Mouse (Mus musculus) midbrain, embryonic 12.5 days (tissue): ENCODE results near the gene 9130023H24Rik. TPM values are rescaled to one million over a fixed set of nuclear protein-coding genes. Genes with fewer than 3 reads are reported as not detected.

Experiments
- ATAC-seq: fragments of 200-750 bp; cut with Nextera tagmentation; 2 replicates; pipeline ENCODE4 v1.8.0; 2017; ENCODE audit warnings: low read depth, moderate TSS enrichment, moderate library complexity; ENCODE audit not compliant: low FRiP score
- H3K27ac ChIP-seq: fragments of 300-500 bp; sonication (generic); replicated peaks from 2 replicates; pipeline ENCODE4 v1.5.1; 2016; ENCODE audit warnings: mild to moderate bottlenecking
- H3K27me3 ChIP-seq: fragments of 300-500 bp; sonication (generic); 2 replicates; pipeline ENCODE4 v1.6.1; 2016; ENCODE audit warnings: mild to moderate bottlenecking
- H3K36me3 ChIP-seq: fragments of 300-500 bp; sonication (generic); 2 replicates; pipeline ENCODE4 v1.6.1; 2016
- H3K4me1 ChIP-seq: fragments of 300-500 bp; sonication (generic); 2 replicates; pipeline ENCODE4 v1.6.1; 2016
- H3K4me2 ChIP-seq: fragments of 300-500 bp; sonication (generic); replicated peaks from 2 replicates; pipeline ENCODE4 v1.6.1; 2016; ENCODE audit warnings: mild to moderate bottlenecking, moderate library complexity
- H3K4me3 ChIP-seq: fragments of 300-500 bp; sonication (generic); 2 replicates; pipeline ENCODE4 v1.5.1; 2016; ENCODE audit warnings: mild to moderate bottlenecking
- H3K9ac ChIP-seq: fragments of 300-500 bp; sonication (generic); replicated peaks from 2 replicates; pipeline ENCODE4 v1.6.1; 2016; ENCODE audit warnings: mild to moderate bottlenecking, moderate library complexity
- H3K9me3 ChIP-seq: fragments of 300-500 bp; sonication (generic); 2 replicates; pipeline ENCODE4 v1.6.1; 2016; ENCODE audit warnings: mild to moderate bottlenecking
- WGBS: fragments of 180-500 bp; shearing (Covaris S2); methylation state at CpG from one replicate; pipeline ENCODE4 v1.1.7; 2016; 5-methylcytosine and 5-hydroxymethylcytosine counted together
- polyA plus RNA-seq: library from polyadenylated mRNA; unstranded; fragments of >200 nt; fragmentation: Nextera tagmentation; extraction: Ambion mirVana; gene quantifications from 2 replicates; pipeline ENCODE4 v1.2.1, GENCODE M21; 2016

9130023H24Rik gene
- polyA plus RNA-seq, 1 experiment from 2014 or later, result 13.2 TPM

- Histone ChIP-seq H3K9ac (no peak within 1 kb of the TSS), H3K27ac (no peak within 1 kb of the TSS), H3K4me1 (no peaks in the 10 kb centered on the region), H3K9me3 (no peaks in the 10 kb centered on the region), H3K36me3 (peaks cover 3% of the 10 kb centered on the region; the same call in 1 of the 2 replicates), H3K4me2 (no peak within 1 kb of the TSS), H3K27me3 (no peaks in the 10 kb centered on the region), H3K4me3 (no peak within 1 kb of the TSS)
- no peak for ATAC-seq
- 81% methylated on average over 6 of the region's 6 CpGs for WGBS
Measured at GRCm38 (mm10) chr7:128265411-128265810, 27.6 kb upstream of the 9130023H24Rik start, which contains the start of gene Slc5a2. TSS of gene Slc5a2 (plus strand) at chr7:128265657.

DNA sequence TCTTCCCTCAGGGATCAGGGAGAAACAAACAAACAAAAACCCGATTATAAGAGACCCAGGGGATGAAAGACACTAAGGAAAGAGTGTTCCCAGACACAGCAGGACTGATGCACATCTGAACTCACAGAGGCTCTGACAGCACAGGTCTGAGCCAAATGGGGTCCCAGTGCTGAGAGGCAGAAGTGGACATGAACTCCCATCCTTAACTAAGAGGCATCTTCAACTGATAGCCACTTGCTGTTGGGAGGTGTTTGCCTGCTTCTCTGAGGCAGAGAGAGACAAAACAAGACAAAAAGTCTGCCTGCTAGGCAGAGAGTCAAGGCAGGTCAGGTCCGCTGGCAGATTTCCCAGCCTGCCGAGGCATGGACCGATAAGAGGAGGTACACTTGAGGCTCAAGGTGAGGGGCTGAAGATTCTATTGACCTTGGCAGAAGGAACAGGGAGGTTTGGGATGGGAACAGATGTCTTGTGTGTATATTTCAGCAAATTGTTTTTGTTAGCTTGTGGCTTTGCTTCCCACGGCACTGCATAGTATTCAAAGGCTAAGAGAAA is 19.0 kb upstream of the 9130023H24Rik start:
- Histone ChIP-seq H3K36me3 (no peaks in the 10 kb centered on the region), H3K9me3 (no peaks in the 10 kb centered on the region), H3K4me1 (peaks cover 12% of the 10 kb centered on the region), H3K9ac (no peak overlapping the region), H3K4me3 (no peak overlapping the region), H3K4me2 (no peak overlapping the region), H3K27me3 (peaks cover 20% of the 10 kb centered on the region), H3K27ac (no peak overlapping the region)
- 66% methylated on average over 5 of the region's 5 CpGs for WGBS
- no peak for ATAC-seq

- Histone ChIP-seq H3K36me3 (no peaks in the 10 kb centered on the region), H3K4me3 (no peak overlapping the region), H3K9me3 (no peaks in the 10 kb centered on the region), H3K27ac (no peak overlapping the region), H3K4me1 (peaks cover 13% of the 10 kb centered on the region), H3K27me3 (peaks cover 26% of the 10 kb centered on the region), H3K9ac (no peak overlapping the region), H3K4me2 (no peak overlapping the region)
- 87% methylated on average over 5 of the region's 5 CpGs for WGBS
- ATAC-seq, result no peak
Measured at GRCm38 (mm10) chr7:128255757-128256156, 17.9 kb upstream of the 9130023H24Rik start.

GRCm38 (mm10) chr7:128254978-128255377 is 17.1 kb upstream of the 9130023H24Rik start:
- ATAC-seq, result no peak
- Histone ChIP-seq H3K9me3 (no peaks in the 10 kb centered on the region), H3K4me3 (no peak overlapping the region), H3K27ac (no peak overlapping the region), H3K9ac (no peak overlapping the region), H3K27me3 (peaks cover 26% of the 10 kb centered on the region), H3K36me3 (no peaks in the 10 kb centered on the region), H3K4me1 (peaks cover 13% of the 10 kb centered on the region), H3K4me2 (no peak overlapping the region)
- WGBS, result 66% methylated on average over 2 of the region's 2 CpGs

- Histone ChIP-seq H3K4me2 (peak overlapping the region; percentile 64), H3K9me3 (no peaks in the 10 kb centered on the region), H3K4me1 (peaks cover 14% of the 10 kb centered on the region), H3K27me3 (peaks cover 41% of the 10 kb centered on the region), H3K36me3 (no peaks in the 10 kb centered on the region), H3K27ac (no peak overlapping the region), H3K4me3 (peak overlapping the region; percentile 35), H3K9ac (peak overlapping the region; percentile 44)
- 0 out of 2 replicates have a peak, but pooled peaks have one; percentile 52 for ATAC-seq
- 13% methylated on average over 24 of the region's 24 CpGs for WGBS
Measured at GRCm38 (mm10) chr7:128252609-128253008, 14.8 kb upstream of the 9130023H24Rik start.

DNA sequence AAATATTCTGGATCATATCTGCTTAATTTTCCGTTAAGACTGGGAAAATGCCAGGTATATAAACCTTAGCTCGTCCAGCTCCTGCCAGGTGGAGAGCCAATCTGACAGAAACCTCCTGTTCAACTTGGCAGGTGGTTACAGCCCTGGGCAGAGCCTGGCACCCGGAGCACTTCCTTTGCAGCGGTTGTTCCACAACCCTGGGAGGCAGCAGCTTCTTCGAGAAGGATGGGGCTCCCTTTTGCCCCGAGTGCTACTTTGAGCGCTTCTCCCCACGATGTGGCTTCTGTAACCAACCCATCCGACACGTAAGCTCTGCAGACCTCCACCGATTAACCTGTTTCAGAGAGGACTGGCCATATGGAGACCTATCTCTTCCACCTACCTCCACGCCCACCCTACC is 14.1 kb upstream of the 9130023H24Rik start:
- peaks cover 20% of the 10 kb centered on the region for H3K4me1 ChIP-seq
- WGBS, result 51% methylated on average over 12 of the region's 12 CpGs
- no peak overlapping the region for H3K27ac ChIP-seq
- H3K4me2 ChIP-seq, result peak overlapping the region; percentile 64
- peaks cover 41% of the 10 kb centered on the region for H3K27me3 ChIP-seq
- 0 out of 2 replicates have a peak overlapping the region, but pooled peaks have one; percentile 44 for H3K9ac ChIP-seq
- no peaks in the 10 kb centered on the region for H3K9me3 ChIP-seq
- peak overlapping the region; percentile 35; the same call in 1 of the 2 replicates for H3K4me3 ChIP-seq
- no peak for ATAC-seq
- H3K36me3 ChIP-seq, result no peaks in the 10 kb centered on the region

GRCm38 (mm10) chr7:128249998-128250397 is 12.2 kb upstream of the 9130023H24Rik start:
- 83% methylated on average over 5 of the region's 5 CpGs for WGBS
- no peak for ATAC-seq
- Histone ChIP-seq H3K4me3 (no peak overlapping the region), H3K27ac (no peak overlapping the region), H3K9me3 (no peaks in the 10 kb centered on the region), H3K36me3 (peaks cover under 1% of the 10 kb centered on the region; the same call in 1 of the 2 replicates), H3K9ac (no peak overlapping the region), H3K4me1 (peaks cover 31% of the 10 kb centered on the region), H3K4me2 (no peak overlapping the region), H3K27me3 (peaks cover 41% of the 10 kb centered on the region)

DNA sequence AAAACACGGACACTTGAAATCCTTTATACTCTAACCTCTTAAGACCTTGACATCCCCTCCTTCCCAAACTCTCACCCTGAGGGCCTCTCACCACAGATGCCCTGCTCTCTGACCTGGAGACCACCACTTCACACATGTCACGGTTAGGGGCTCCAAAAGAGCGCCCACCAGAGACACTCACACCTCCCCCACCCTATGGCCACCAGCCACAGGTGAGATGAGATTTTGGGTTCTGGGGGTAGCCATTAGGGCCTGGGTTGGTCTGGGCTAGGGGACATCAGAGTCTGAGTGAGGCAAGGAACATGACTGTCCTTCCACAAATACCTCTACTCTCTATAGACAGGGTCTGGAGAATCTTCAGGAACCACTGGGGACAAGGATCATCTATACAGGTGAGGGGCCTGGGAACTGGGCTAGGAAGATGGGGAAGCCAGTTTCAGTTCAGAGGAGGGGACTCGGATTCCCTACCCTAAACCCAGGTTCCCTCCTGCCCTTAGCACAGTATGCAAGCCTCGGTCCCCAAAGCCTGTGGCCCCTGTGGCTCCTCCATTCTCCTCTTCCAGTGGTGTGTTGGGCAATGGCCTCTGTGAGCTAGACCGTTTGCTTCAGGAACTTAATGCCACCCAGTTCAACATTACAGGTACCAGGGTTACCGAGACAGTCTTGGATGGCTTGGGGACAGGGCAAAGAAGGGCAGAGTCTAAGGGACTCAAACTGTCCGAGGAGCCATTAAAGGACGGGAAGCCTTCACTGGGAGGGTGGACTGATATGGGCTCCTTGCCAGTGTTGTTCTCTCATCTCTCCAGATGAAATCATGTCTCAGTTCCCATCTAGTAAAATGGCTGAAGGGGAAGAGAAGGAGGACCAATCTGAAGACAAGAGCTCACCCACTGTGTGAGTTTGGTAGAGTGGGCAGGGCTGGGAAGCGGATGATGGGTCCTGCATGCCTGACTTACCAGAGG is 10.5 kb upstream of the 9130023H24Rik start:
- Histone ChIP-seq H3K27ac (no peak overlapping the region), H3K9ac (no peak overlapping the region), H3K9me3 (no peaks in the 10 kb centered on the region), H3K4me3 (no peak overlapping the region), H3K27me3 (peaks cover 34% of the 10 kb centered on the region), H3K4me1 (peaks cover 31% of the 10 kb centered on the region), H3K4me2 (peak overlapping the region; percentile 67; the same call in 1 of the 2 replicates), H3K36me3 (peaks cover 10% of the 10 kb centered on the region; the same call in 1 of the 2 replicates)
- no peak for ATAC-seq
- 81% methylated on average over 10 of the region's 10 CpGs for WGBS

DNA sequence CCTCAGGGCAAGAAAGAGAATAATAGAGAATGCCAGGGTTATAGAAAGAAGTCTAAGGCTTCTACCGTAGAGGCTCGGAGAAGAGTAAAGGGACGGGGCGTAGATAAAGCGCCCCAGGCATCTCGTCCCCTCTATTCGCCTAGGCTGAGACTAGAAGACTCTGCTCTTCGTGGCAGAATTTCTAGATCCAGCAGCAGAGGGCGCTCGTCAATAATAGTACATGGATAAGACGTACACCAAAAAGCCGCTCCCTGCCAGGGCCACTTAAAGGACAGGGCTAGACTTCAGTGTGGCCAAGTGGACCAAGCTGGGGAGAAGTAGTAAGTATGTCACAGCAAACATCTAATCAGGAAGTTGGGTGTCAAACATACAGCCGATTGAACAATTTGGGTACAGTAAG is 9.6 kb upstream of the 9130023H24Rik start:
- Histone ChIP-seq H3K27me3 (peaks cover 27% of the 10 kb centered on the region), H3K4me1 (peaks cover 24% of the 10 kb centered on the region), H3K36me3 (peaks cover 15% of the 10 kb centered on the region), H3K9ac (peak overlapping the region; percentile 70), H3K9me3 (no peaks in the 10 kb centered on the region), H3K27ac (peak overlapping the region; percentile 64), H3K4me3 (peak overlapping the region; percentile 42), H3K4me2 (peak overlapping the region; percentile 67)
- ATAC-seq, result peak; percentile 78
- 3% methylated on average over 13 of the region's 13 CpGs for WGBS

- 3% methylated on average over 22 of the region's 30 CpGs for WGBS
- Histone ChIP-seq H3K9me3 (no peaks in the 10 kb centered on the region), H3K4me3 (peak within 1 kb of the TSS; percentile 42), H3K36me3 (peaks cover 22% of the 10 kb centered on the region), H3K27me3 (peaks cover 20% of the 10 kb centered on the region), H3K4me2 (peak within 1 kb of the TSS; percentile 67), H3K9ac (peak within 1 kb of the TSS; percentile 70), H3K27ac (peak within 1 kb of the TSS; percentile 64), H3K4me1 (peaks cover 18% of the 10 kb centered on the region; the same call in 1 of the 2 replicates)
- peak; percentile 64 for ATAC-seq
Measured at GRCm38 (mm10) chr7:128246496-128247391, 8.9 kb upstream of the 9130023H24Rik start, which contains the start of gene Tgfb1i1. TSS of gene Tgfb1i1 (plus strand) at chr7:128246812.

- 88% methylated on average over 4 of the region's 4 CpGs for WGBS
- Histone ChIP-seq H3K4me1 (peaks cover 18% of the 10 kb centered on the region; the same call in 1 of the 2 replicates), H3K4me2 (no peak overlapping the region), H3K9ac (no peak overlapping the region), H3K4me3 (no peak overlapping the region), H3K9me3 (no peaks in the 10 kb centered on the region), H3K27ac (no peak overlapping the region), H3K27me3 (peaks cover 15% of the 10 kb centered on the region), H3K36me3 (peaks cover 34% of the 10 kb centered on the region)
- ATAC-seq, result no peak
Measured at GRCm38 (mm10) chr7:128245547-128245946, 7.7 kb upstream of the 9130023H24Rik start.
